Mouse (Mus musculus): ENCODE measurements around the gene Nes.

The Nes gene

DNA sequence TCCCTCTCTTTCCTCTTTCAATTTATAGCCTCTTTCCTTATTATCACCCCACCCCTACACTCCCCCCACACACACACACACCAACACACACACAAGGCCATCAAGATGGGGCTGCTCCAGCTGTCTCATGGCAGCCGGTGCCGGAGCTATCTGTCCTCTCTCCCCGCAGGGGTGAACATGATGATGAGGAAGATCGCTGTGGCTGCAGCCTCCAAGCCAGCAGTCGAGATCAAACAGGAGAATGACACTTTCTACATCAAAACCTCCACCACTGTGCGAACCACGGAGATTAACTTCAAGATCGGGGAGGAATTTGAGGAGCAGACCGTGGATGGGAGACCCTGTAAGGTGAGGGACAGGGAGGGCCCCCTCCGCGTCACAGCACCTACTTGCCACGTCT is 18.9 kb upstream of the Nes start:
- DNase-seq = no peak

DNA sequence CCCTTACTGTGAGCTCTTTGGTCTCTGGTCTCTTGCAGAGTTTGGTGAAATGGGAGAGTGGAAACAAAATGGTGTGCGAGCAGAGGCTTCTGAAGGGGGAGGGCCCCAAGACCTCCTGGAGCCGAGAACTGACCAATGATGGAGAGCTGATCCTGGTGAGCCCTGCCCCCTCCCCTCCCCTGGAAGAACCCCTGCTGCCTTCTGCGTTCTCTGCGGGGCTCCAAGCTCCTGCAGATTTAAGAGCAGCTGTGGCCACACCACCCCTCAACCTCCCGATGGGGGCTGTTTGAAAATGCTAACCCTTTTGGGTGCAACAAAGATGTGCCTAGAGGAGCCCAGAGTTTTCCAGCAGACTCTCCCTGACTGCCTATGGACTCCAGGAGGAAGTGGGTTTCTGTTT is 18.4 kb upstream of the Nes start:
- peak; percentile 43 for DNase-seq

DNA sequence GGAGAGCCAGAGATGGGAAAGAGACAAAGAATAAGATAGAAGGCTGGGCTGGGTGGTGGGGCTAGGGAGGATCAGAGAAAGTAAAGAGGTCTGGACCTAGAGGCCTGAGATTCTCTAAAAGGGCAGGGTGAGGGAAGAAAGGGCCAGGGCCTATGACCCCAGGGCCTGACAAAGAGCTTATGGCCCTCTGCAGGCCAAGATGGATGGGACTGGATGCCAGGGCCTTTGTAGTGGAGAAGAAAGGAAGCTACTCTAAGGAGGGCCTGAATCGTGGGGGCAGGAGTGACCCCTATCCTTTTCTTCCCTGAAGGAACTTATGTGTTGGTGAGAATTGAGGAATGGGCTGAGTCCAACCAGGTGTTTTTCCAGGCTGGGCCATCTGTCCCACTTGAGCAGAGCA is 12.8 kb upstream of the Nes start:
- DNase-seq = no peak

DNA sequence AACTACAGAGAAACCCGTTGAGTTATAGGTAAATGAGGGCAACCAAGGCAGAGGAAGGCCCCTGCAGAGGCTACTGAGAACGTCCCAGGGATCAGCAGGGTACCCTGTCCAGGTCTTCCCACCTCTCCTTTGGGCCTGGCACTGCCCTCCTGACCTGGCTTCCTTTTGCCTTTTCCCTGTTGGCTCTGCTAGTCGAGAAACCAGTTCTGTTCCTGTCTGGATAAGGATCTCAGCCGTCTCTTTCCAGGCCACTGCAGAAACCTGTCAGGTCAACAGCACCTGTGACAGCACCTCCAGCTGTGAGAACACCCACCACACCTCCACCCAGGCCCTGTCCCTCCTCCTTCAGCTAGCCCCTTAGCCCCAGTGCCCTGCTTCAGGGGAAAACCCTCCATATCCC is 12.4 kb upstream of the Nes start:
- no peak for DNase-seq

DNA sequence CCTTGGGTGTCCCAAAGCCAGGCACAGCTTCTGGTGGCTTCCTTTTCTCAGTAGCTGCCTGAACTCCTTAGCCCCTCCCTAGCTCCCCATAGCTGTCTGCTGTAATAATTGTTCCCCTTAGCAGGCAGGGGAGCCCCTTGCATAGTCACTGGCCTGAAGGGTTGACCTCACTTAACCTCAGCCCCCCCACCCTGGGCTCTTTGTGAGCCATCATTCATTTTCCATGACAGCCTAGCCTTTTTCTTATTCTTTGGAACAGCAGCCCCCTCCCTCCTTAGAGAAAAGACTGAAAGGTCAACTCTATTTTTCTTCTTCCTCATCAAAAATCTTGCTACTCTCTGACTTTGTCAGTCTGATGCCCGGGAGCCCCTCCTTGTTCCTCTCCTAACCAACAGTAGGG is 11.9 kb upstream of the Nes start:
- no peak for DNase-seq

DNA sequence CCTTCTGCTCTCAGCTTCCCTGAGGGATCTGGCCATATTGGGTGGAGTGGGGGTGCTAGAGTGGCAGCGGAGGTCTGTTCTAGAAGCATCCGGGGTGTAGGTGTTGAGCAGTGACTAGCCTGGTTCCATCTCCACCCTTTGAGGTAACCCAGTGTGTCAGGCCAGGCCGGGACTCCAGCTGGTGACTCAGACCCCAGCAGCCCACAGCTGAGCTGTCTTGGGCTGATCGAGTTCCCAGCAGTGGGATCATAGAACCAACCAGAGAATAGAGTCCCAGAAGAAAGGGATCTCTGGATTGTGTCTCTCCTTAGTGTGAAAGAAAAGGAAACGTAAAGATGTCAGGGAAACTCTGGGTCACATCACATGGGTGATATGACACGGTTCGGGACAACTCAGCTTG is 11.5 kb upstream of the Nes start:
- DNase-seq = no peak

DNA sequence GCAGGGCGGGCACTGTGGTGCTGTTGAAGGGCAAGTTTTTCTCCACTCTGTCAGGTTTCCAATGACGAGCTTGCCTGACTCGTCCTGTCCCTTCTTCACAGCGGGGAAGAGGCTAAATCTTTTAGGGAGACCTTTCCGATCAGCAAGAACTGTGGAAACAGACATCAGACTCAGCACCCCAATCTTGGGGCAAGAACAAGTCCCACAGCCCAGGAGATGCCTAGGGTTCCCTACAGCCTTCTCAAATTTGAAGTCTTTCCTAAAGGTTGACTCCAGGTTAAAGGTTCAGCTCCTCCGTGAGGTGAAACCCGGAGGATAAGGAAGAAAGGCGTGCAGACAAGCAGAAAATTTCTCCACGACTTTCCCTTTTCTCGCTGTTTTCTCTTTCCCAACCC is 10.7 kb upstream of the Nes start:
- no peak for DNase-seq

DNA sequence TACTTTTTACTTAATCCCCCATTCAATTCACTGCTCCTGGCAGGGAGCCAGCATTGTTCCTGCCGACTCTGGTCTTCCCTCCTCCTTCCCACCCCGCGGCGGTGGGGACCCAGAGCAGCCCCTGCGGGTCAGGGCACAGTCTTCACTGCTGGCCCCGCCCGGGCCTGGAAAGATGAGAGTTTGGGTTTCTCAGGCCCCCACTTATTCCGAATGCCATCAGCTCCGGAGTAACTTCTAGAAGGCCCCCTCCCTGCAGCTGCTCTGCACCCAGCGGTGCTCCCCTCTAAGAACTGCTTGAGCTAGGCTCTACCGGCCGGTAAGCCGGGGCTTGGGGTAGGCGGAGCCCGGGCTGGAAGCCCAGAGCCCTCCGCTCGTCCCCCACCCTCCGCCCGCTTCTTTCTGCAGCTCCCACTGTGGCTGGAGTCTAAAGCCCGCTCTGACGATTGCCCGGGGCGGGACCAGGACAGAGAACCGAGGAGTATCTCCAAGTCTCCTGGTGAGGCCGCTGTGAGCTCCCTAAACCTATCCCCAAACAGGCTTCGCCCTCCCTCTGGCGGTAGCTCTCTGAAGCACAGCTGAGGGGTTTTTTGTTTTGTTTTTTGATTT is 10.2 kb upstream of the Nes start:
- DNase-seq = peak; percentile 86

DNA sequence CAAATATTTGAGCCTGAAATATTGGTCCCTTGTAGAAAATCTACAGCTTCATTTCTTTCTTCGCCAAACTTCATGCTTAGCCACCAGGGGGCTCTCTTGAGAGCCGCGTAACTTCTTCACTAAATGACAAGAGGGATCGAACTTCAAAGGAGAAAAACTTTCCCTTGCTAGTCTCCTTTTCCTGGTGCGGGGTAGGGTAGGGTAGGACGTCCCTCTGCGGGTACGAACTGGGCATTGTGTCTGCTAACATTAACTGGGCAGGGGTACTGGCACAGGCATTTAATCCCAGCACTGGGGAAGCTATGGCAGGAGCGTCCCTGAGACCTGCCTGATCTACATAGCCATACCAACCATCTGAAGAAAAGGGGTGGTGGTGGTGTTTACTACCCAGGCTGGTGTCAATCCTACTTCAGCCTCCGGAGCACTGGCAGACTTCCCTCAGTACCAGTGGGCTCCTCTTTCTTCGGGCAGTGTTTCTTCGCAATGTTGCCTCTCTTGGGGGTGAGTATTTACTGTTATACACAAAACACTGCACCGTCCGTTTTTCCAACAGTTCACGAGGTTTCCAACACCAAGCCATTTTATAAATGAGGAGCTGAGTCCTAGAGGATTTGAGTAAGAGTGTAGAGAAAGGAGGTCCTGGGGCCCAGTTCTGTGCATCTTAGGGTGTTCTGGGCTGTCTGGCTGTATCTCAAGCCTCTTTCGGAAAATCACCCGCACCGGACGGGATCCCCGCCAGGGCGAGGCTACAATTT is 517 bp upstream of the Nes start:
- peak; percentile 55 for DNase-seq

DNA sequence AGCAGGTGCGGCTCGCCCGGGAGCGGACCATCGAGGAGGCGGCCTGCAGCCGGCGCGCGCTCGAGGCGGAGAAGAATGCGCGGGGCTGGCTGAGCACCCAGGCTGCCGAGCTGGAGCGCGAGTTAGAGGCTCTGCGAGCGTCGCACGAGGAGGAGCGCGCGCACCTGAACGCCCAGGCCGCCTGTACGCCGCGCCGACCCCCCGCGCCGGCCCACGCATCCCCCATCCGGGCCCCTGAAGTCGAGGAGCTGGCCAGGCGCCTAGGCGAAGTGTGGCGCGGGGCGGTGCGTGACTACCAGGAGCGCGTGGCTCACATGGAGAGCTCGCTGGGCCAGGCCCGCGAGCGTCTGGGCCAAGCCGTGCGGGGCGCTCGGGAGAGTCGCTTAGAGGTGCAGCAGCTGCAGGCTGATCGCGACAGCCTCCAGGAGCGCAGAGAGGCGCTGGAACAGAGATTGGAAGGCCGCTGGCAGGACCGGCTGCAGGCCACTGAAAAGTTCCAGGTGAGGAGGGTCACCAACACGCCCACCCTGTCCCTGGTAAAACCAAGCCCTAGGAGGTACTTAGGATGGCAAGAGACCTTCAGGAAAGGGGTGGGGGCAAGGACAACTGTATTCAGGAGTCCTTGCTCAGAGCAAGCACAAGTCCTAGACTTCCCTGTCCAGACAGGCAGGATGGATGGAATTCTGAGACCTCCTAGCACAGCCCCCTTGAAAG is 768 bp downstream of the Nes start:
- no peak for DNase-seq

DNA sequence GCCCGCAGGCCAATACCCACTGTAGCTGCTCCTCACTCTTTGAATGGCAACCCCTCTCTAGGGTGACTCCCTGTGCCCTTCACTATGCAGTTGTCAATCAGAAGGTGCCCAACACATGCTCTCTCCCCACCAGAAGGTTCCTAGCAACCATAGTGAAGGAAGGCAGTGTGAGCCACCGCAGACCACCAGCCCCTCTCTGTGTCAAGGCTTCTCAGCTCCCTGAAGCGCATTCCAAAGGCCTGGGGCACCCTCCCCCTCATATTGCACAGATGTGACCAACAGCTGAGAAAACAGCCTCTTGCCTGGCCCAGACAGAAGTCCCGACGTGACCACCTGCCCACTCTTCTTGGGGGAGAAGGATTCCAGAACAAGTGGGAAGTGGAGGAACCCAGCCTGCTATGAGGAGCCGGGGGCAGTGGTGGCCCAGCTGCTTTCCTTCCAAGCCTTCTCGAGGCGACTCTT is 1.4 kb downstream of the Nes start:
- no peak for DNase-seq

DNA sequence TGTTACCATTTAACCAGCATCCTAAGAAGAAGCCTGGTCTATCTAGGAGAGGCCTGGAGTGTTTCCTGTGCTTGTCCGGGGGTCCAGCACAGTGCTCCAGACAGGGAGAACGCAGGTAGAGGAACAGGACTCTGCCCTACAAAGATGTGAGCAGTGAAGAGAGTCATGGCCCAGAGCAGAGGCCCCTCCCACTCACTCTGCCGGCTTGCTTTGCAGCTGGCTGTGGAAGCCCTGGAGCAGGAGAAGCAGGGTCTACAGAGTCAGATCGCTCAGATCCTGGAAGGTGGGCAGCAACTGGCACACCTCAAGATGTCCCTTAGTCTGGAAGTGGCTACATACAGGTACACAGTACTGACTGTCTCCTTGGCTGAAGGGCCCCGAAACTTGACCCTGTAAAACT is 1.9 kb downstream of the Nes start:
- DNase-seq = no peak

DNA sequence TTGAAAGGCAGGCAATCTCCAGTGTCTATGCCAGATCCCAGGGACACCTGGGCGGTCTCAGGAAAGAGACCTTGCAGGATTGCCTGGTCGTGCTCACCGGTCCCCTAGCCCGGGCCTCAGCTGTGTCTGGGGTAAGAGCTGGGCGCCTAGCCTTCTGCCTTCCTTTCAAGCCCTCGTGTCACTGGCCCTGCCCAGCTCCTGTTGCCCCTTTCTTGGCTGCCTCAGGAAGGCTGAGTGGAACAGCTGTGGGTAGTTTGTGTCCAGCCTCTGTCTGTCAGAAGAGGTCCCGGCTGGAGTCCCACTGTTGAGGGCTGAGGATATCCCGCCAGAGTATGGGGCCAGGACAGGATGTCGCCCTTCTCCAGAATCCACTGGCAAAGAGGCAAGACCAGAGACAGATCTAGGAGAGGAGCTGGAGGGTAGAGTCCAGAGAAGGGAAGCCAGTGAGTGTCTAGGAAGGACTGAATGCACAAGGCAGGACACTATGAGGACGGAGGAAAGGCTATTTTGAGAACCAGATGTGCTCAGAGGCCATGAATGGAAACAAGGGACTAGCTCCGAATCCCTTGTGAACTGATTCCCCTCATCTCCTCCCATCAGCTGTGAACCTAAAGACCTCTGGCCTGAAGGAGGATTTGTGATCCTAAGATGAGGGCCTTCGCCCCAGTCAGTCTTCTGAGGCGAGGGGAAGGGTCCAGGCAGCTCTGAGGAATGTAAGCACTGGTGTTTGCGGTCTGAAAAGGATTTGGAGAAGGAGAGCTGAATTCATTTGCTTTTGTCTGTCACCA is 2.9 kb downstream of the Nes start:
- no peak for DNase-seq

DNA sequence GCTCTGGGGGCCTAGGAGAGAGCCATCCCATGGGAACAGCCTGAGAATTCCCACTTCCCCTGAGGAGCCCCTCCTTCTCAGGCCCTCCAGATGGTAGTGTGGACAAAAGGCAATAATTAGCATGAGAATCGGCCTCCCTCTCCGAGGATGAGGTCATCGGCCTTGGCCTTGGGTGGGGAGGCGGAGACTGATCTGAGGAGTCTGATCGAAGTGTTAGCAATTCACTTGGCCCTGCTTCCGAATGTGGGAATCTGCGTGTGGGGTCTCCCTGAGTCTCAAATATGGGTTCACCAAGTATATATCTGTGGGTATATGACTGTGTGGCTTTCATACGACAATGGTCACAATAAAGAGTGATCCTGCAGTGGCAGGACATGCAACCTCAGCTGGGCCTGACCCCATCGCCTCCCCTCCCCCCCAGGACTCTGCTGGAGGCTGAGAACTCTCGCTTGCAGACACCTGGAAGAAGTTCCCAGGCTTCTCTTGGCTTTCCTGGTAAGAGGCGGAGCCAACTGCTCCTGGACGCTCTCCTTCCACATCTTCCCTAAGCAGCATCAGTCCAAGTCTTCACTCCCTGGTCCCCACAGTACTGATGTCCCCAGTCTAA is 3.6 kb downstream of the Nes start:
- no peak for DNase-seq

DNA sequence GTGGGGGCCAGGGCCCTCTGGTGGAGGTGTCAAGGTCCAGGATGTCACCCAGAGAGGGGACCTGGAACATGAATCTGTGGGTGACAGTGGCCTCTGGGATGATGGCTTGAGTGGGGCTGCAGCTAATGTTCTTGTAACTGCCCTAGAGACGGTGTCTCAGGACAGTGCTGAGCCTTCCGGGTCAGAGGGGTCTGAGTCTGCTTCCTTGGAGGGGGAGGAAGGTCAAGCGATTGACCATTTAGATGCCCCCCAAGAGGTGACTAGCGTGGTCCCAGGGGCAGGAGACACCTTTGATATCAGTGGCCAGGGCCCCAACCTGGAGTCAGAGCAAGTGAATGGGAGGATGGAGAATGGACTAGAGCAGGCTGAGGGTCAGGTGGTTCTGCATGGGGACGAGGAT is 8.6 kb downstream of the Nes start:
- DNase-seq = no peak

DNA sequence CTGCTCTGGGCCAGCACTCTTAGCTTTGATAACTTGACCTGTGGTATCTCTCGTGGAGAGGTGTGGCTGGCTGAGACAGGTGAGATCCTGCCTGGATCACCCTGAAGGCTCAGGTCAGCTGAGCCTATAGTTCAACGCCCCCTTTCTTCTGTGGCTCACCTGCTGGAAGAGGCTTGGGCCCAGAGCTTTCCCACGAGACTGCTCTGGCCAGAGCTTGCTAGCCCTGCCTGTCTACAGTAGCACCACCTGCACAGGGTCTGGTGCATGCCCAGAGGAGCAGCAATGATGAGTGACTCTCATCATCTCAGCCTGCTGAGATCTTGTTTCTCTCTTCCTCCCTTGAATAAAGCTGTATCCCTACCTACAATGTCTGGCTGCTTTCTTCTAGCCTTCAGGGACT is 9.2 kb downstream of the Nes start:
- no peak for DNase-seq

DNA sequence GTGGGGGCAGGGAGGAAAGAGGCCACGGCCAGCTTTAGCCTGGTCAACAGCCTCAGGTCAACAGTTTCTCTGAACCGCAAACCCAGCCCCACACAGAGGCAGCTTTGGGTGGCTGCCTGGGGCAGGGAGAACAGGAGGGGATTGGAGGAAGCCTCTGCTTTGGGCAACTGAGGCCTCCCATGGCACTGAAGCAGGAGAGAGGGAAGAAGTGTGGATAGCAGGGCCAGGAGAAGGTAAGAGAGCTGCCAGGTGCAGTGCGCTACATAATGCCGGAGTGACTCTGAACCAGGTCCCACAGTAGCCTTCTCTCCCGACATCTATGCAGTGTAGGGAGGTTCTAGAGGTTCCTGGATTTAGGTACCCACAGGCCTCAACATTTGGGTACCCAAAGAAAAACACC is 9.8 kb downstream of the Nes start:
- DNase-seq = no peak

DNA sequence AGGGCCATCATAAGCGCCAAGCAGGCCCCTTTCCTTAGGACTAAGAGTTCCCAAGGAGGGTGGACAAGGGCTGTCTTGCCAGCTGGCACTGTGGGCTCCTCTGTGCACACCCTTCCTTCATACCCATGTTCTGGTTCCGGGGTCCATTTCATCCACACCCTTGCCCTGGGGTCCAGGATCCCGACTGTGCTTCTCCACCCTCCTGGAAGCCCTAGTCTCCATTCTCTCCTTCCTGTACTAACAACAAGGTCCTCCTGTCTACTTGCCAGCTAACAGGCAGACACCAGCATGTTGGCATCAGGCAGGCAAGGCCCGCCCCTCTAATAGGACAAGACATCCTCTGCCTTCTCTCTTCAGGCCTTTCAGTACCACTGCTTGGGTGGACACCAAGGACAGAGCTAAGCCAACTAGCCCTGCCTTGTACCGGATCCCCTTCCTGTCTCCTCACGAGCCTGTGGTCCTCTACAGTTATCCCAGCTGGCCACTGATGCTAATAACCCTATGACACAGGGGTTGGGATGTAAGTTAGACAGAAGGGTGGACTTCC is 10.4 kb downstream of the Nes start:
- DNase-seq = no peak

DNA sequence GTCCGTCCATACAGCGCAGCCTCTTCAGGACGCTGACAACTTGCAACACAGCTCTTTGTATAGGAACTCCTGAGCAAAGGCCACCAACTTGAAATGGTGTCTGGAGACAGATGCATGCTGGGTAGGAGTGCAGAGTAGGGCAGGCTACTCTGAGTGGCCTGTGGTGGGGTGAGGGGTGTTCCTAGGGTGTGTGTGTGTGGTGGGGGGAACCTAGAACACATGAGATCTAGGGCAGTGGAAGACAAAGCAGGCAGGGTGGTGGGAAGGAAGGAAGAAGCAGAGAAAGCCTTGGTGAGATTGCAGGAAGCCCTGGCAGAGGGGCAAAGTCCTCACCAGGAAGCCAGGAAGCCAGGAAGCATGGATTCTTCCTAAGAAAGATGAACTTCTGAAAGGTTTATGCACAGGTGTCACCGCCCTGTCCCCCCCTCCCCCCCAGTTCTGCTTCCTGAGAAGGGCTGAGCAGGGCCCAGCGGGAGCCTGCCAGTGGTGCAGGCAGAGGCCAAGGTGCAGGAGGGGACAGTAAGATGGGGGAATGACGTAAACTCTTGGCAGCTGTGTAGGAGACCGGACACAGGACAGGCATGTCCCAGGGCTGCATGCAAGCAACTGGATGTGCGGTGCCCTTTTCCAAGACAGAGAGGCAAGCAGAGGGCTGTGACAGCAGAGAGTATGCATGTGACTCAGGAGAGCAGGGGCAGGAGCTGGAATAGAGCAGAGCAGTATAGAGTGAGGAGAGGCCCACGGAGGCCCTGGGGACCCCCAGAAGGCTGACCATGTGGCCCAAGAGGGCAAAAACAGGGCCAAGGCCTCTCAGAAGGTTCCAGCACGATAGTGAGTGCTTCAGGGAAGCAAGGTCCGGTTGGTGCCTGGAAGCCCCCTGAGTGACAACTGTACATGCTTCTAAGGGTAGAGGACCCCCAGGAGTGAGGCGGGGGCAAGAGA is 11.3 kb downstream of the Nes start:
- DNase-seq = peak; percentile 23

DNA sequence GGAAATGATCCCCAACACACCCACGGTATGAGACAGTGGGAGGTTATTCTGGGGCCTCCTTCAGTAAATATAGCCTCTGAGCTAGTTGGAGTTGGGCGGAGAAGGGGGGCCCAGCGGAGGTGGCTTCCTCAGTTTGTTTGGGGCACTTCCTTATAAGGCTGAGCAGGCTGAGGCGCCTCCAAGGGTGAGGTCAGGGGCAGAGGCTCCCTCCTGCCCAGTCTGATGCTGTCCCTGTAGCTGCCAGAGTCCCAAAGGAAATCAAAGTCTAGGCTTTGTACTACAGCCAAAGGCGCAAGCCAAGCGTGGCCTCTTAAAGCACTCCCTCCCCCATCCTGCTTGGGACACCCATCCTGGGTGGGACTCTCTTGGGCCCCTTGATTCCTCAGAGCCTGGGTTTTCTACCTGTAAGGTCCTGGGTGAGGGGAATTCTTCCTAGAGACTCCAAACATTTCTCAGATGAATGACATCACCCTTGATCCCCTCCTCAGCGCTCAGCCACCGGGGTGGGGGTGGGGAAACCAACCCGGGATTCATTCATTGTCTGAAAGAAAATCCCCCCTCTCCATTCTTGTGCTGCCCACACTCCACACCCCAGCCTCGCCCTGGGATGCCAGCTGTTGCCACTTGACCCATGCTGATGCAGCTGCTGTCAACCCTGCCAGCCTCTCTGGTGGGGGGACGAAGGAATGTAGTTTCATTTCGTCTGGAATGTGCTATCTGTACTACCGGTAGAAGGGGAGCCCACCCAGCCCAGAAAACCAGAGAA is 12.1 kb downstream of the Nes start:
- DNase-seq = peak; percentile 63

DNA sequence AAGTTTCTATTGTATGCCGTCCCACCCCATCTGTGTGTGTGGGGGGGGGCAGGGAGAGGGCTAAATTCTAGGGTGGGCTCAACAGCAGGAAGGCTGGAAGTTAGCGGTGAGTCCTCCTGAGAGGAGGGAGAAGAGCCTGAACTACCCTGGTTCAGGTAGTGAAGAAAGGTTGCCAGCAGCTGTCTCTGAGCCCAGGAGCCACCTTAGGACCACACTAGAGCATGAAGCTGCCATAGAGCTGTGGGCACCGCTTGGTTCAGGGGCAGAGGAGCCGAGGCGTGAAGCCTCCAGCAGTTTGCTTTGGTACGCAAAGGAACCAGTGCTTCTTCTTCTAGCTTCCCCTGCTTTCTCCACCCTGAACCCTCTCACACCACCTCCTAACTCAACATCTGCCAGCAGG is 12.7 kb downstream of the Nes start:
- DNase-seq = no peak

All from liver (tissue).